Mouse (Mus musculus): ENCODE measurements around the gene Rad51c.

- TF ChIP-seq POLR2A (IDR thresholded peaks at IDR 0.05; ENCODE audit: insufficient read depth, low read depth, low read length) (no peak), EP300 (IDR thresholded peaks at IDR 0.05; ENCODE audit: insufficient read depth, low read depth, low read length) (no peak), CTCF (IDR thresholded peaks at IDR 0.05) (no peak)
These were observed 51.0 kb downstream of the Rad51c start for GRCm38 (mm10) chr11:87353646-87354170.
